Mouse (Mus musculus): Measurements from ENCODE around the gene Arnt2. TPM values are rescaled to one million over a fixed set of nuclear protein-coding genes. Genes with fewer than 3 reads are reported as not detected.

Gene Arnt2
- polyA plus RNA-seq, 1 experiment from 2014 or later: 3.1 TPM

DNA sequence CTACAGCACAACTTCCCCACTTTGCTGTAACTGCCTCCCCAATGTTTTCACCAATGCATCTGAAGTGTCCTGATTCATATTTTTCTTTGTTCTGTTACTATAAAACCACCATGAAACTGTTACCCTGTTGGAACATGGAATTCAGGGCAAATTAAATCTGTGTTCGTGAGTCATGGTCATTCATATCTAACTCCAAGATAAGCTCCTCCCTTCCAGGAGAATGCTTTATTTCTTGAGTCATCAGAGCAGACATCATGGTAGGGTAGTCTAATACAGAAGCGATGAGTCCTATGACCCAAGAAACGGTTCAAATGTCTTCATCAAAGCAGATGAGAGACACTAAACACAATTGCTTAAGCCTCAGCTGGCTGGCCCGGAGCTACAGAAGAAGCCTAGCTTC is 25.2 kb downstream of the Arnt2 start:
- H3K4me3 ChIP-seq (ENCODE audit: low read depth, low read length): no peak overlapping the region
- no peaks in the 10 kb centered on the region for H3K9me3 ChIP-seq (replicated peaks; ENCODE audit: control insufficient read depth, low read length)
- 78% methylated on average over 4 of the region's 4 CpGs for WGBS (ENCODE audit: insufficient replicate concordance)
- no peak overlapping the region for H3K27ac ChIP-seq (ENCODE audit: low read depth, low read length)
- ATAC-seq (replicated peaks; ENCODE audit: insufficient number of reproducible peaks, low FRiP score, low TSS enrichment): no peak
- no peaks in the 10 kb centered on the region for H3K36me3 ChIP-seq (ENCODE audit: control insufficient read depth, insufficient read depth, low read length)
- H3K4me1 ChIP-seq (ENCODE audit: control insufficient read depth, insufficient read depth, low read length): no peaks in the 10 kb centered on the region
- no peaks in the 10 kb centered on the region for H3K27me3 ChIP-seq (ENCODE audit: control insufficient read depth, insufficient read depth, low read length)
- no peak overlapping the region for H3K4me2 ChIP-seq
- no peak overlapping the region for H3K9ac ChIP-seq (ENCODE audit: low read depth, low read length)

- Histone ChIP-seq H3K4me2 (no peak overlapping the region), H3K4me3 (ENCODE audit: low read depth, low read length) (no peak overlapping the region), H3K9me3 (replicated peaks; ENCODE audit: control insufficient read depth, low read length) (no peaks in the 10 kb centered on the region), H3K9ac (ENCODE audit: low read depth, low read length) (no peak overlapping the region), H3K27ac (ENCODE audit: low read depth, low read length) (no peak overlapping the region), H3K36me3 (ENCODE audit: control insufficient read depth, insufficient read depth, low read length) (no peaks in the 10 kb centered on the region), H3K27me3 (ENCODE audit: control insufficient read depth, insufficient read depth, low read length) (no peaks in the 10 kb centered on the region), H3K4me1 (ENCODE audit: control insufficient read depth, insufficient read depth, low read length) (no peaks in the 10 kb centered on the region)
- ATAC-seq (replicated peaks; ENCODE audit: insufficient number of reproducible peaks, low FRiP score, low TSS enrichment): no peak
- WGBS (ENCODE audit: insufficient replicate concordance): 87% methylated on average over 7 of the region's 7 CpGs
Observed at GRCm38 (mm10) chr7:84384086-84384485, 25.9 kb downstream of the Arnt2 start.

GRCm38 (mm10) chr7:84382346-84382745 is 27.6 kb downstream of the Arnt2 start:
- H3K9me3 ChIP-seq (replicated peaks; ENCODE audit: control insufficient read depth, low read length): no peaks in the 10 kb centered on the region
- no peak overlapping the region for H3K9ac ChIP-seq (ENCODE audit: low read depth, low read length)
- no peaks in the 10 kb centered on the region for H3K4me1 ChIP-seq (ENCODE audit: control insufficient read depth, insufficient read depth, low read length)
- no peak overlapping the region for H3K27ac ChIP-seq (ENCODE audit: low read depth, low read length)
- WGBS (ENCODE audit: insufficient replicate concordance): 71% methylated on average over 3 of the region's 3 CpGs
- no peaks in the 10 kb centered on the region for H3K36me3 ChIP-seq (ENCODE audit: control insufficient read depth, insufficient read depth, low read length)
- H3K4me3 ChIP-seq (ENCODE audit: low read depth, low read length): no peak overlapping the region
- no peak overlapping the region for H3K4me2 ChIP-seq
- H3K27me3 ChIP-seq (ENCODE audit: control insufficient read depth, insufficient read depth, low read length): no peaks in the 10 kb centered on the region
- ATAC-seq (replicated peaks; ENCODE audit: insufficient number of reproducible peaks, low FRiP score, low TSS enrichment): no peak

- ATAC-seq (replicated peaks; ENCODE audit: insufficient number of reproducible peaks, low FRiP score, low TSS enrichment): no peak
Observed at GRCm38 (mm10) chr7:84380810-84381209, 29.2 kb downstream of the Arnt2 start.

DNA sequence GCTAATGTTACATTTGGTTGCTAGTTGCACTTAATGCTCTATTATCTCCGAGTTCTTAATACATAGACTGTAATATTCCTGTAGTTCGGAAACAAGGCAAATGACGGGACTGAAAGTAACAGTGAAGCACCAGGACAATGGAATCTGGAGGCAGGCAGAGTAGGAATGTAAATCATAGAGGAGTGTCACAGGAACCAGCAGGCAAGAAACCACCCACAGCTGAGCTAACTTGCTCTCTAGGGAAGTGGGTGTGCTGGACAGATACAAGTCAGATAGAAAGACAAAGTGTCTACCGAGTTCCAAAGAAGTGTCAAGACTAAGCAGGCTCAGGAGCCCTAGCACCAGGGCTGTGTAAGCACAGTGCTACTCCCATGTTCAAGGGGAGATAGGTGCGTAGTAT is 32.6 kb downstream of the Arnt2 start:
- no peaks in the 10 kb centered on the region for H3K4me1 ChIP-seq (ENCODE audit: control insufficient read depth, insufficient read depth, low read length)
- no peaks in the 10 kb centered on the region for H3K9me3 ChIP-seq (replicated peaks; ENCODE audit: control insufficient read depth, low read length)
- H3K27ac ChIP-seq (ENCODE audit: low read depth, low read length): no peak overlapping the region
- WGBS (ENCODE audit: insufficient replicate concordance): 59% methylated on average over 5 of the region's 5 CpGs
- no peak overlapping the region for H3K4me3 ChIP-seq (ENCODE audit: low read depth, low read length)
- H3K9ac ChIP-seq (ENCODE audit: low read depth, low read length): no peak overlapping the region
- no peak for ATAC-seq (replicated peaks; ENCODE audit: insufficient number of reproducible peaks, low FRiP score, low TSS enrichment)
- H3K27me3 ChIP-seq (ENCODE audit: control insufficient read depth, insufficient read depth, low read length): no peaks in the 10 kb centered on the region
- no peak overlapping the region for H3K4me2 ChIP-seq
- H3K36me3 ChIP-seq (ENCODE audit: control insufficient read depth, insufficient read depth, low read length): no peaks in the 10 kb centered on the region

More at GRCm38 (mm10) chr7:84380810-84381209, 29.2 kb downstream of the Arnt2 start:
- H3K9me3 ChIP-seq (replicated peaks; ENCODE audit: control insufficient read depth, low read length): no peaks in the 10 kb centered on the region
- H3K4me3 ChIP-seq (ENCODE audit: low read depth, low read length): no peak overlapping the region
- H3K27ac ChIP-seq (ENCODE audit: low read depth, low read length): no peak overlapping the region
- no peaks in the 10 kb centered on the region for H3K4me1 ChIP-seq (ENCODE audit: control insufficient read depth, insufficient read depth, low read length)
- no peak overlapping the region for H3K9ac ChIP-seq (ENCODE audit: low read depth, low read length)
- H3K27me3 ChIP-seq (ENCODE audit: control insufficient read depth, insufficient read depth, low read length): no peaks in the 10 kb centered on the region
- H3K4me2 ChIP-seq: no peak overlapping the region
- H3K36me3 ChIP-seq (ENCODE audit: control insufficient read depth, insufficient read depth, low read length): no peaks in the 10 kb centered on the region

DNA sequence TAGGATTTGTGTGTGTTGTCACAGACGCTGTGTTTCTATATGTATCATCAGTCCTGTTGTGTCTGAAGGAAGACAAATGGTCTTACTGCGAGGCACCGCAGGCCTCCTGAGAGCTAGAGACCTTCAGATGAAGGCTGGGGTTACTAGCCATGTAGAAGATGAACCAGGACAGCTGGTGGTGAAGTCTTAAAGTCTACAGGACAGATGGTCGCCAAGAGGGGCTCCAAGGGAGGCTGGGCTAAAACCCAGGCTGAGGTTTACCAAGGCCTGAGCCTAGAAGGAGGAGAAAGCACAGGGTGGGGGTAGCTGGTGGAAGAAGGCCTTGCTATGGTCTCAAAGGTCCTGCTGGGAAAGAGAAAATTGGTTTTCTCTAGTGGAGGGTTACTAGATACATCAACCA is 36.3 kb downstream of the Arnt2 start:
- Histone ChIP-seq H3K9ac (ENCODE audit: low read depth, low read length) (no peak overlapping the region), H3K4me1 (ENCODE audit: control insufficient read depth, insufficient read depth, low read length) (no peaks in the 10 kb centered on the region), H3K4me3 (ENCODE audit: low read depth, low read length) (no peak overlapping the region), H3K9me3 (replicated peaks; ENCODE audit: control insufficient read depth, low read length) (no peaks in the 10 kb centered on the region), H3K27ac (ENCODE audit: low read depth, low read length) (no peak overlapping the region), H3K27me3 (ENCODE audit: control insufficient read depth, insufficient read depth, low read length) (no peaks in the 10 kb centered on the region), H3K4me2 (no peak overlapping the region), H3K36me3 (ENCODE audit: control insufficient read depth, insufficient read depth, low read length) (no peaks in the 10 kb centered on the region)
- WGBS (ENCODE audit: insufficient replicate concordance): 81% methylated on average over 4 of the region's 4 CpGs
- ATAC-seq (replicated peaks; ENCODE audit: insufficient number of reproducible peaks, low FRiP score, low TSS enrichment): no peak

DNA sequence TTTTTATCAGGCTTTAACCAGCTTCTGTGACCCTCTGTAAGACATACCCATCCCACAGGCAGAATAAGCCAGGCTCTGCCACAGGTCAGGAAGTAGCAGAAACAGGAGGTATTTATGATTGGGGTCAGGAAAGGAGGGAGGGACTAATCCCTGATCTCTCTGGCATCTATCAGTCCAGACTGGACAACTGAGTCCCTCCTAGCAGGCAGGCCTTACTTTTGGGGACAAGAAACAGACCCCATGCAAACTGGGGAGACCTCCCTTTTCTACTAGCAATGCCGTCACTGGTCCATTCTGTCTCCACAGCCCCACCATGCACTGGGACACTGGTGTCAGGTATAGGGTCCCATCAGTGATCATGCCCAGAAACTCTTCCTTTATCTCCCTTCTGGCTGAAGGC is 37.1 kb downstream of the Arnt2 start:
- ATAC-seq (replicated peaks; ENCODE audit: insufficient number of reproducible peaks, low FRiP score, low TSS enrichment): no peak
- Histone ChIP-seq H3K4me1 (ENCODE audit: control insufficient read depth, insufficient read depth, low read length) (no peaks in the 10 kb centered on the region), H3K27ac (ENCODE audit: low read depth, low read length) (no peak overlapping the region), H3K9ac (ENCODE audit: low read depth, low read length) (no peak overlapping the region), H3K9me3 (replicated peaks; ENCODE audit: control insufficient read depth, low read length) (no peaks in the 10 kb centered on the region), H3K36me3 (ENCODE audit: control insufficient read depth, insufficient read depth, low read length) (no peaks in the 10 kb centered on the region), H3K4me3 (ENCODE audit: low read depth, low read length) (no peak overlapping the region), H3K27me3 (ENCODE audit: control insufficient read depth, insufficient read depth, low read length) (no peaks in the 10 kb centered on the region), H3K4me2 (no peak overlapping the region)
- WGBS (ENCODE audit: insufficient replicate concordance): 95% methylated on average over 1 of the region's 1 CpGs

GRCm38 (mm10) chr7:84372280-84372679 is 37.7 kb downstream of the Arnt2 start:
- no peaks in the 10 kb centered on the region for H3K4me1 ChIP-seq (ENCODE audit: control insufficient read depth, insufficient read depth, low read length)
- H3K27ac ChIP-seq (ENCODE audit: low read depth, low read length): no peak overlapping the region
- no peaks in the 10 kb centered on the region for H3K9me3 ChIP-seq (replicated peaks; ENCODE audit: control insufficient read depth, low read length)
- 67% methylated on average over 7 of the region's 7 CpGs for WGBS (ENCODE audit: insufficient replicate concordance)
- no peaks in the 10 kb centered on the region for H3K36me3 ChIP-seq (ENCODE audit: control insufficient read depth, insufficient read depth, low read length)
- no peak overlapping the region for H3K4me3 ChIP-seq (ENCODE audit: low read depth, low read length)
- H3K27me3 ChIP-seq (ENCODE audit: control insufficient read depth, insufficient read depth, low read length): no peaks in the 10 kb centered on the region
- no peak overlapping the region for H3K4me2 ChIP-seq
- H3K9ac ChIP-seq (ENCODE audit: low read depth, low read length): no peak overlapping the region
- ATAC-seq (replicated peaks; ENCODE audit: insufficient number of reproducible peaks, low FRiP score, low TSS enrichment): no peak

GRCm38 (mm10) chr7:84370911-84371592 is 38.9 kb downstream of the Arnt2 start:
- H3K4me1 ChIP-seq (ENCODE audit: control insufficient read depth, insufficient read depth, low read length): no peaks in the 10 kb centered on the region
- ATAC-seq (replicated peaks; ENCODE audit: insufficient number of reproducible peaks, low FRiP score, low TSS enrichment): no peak
- H3K4me2 ChIP-seq: no peak overlapping the region
- no peak overlapping the region for H3K4me3 ChIP-seq (ENCODE audit: low read depth, low read length)
- H3K9ac ChIP-seq (ENCODE audit: low read depth, low read length): no peak overlapping the region
- no peak overlapping the region for H3K27ac ChIP-seq (ENCODE audit: low read depth, low read length)
- H3K27me3 ChIP-seq (ENCODE audit: control insufficient read depth, insufficient read depth, low read length): no peaks in the 10 kb centered on the region
- no peaks in the 10 kb centered on the region for H3K9me3 ChIP-seq (replicated peaks; ENCODE audit: control insufficient read depth, low read length)
- WGBS (ENCODE audit: insufficient replicate concordance): 81% methylated on average over 6 of the region's 6 CpGs
- no peaks in the 10 kb centered on the region for H3K36me3 ChIP-seq (ENCODE audit: control insufficient read depth, insufficient read depth, low read length)
